Mouse (Mus musculus) induced T-regulatory cell, adult 2 months (primary cell): ENCODE results near the gene Asb5.
A peak's percentile ranks its signal among the peaks of the same experiment; 100 is the strongest.
"Not testable (repeated sequence)": the region's sequence is repeated elsewhere in the genome, so short reads cannot be mapped to it uniquely, and the experiment has no call there.

Experiments
- DNase-seq: peaks from one replicate; pipeline ENCODE4 v3.0.0-alpha.2; 2012; ENCODE audit warnings: low read depth

The Asb5 gene

DNA sequence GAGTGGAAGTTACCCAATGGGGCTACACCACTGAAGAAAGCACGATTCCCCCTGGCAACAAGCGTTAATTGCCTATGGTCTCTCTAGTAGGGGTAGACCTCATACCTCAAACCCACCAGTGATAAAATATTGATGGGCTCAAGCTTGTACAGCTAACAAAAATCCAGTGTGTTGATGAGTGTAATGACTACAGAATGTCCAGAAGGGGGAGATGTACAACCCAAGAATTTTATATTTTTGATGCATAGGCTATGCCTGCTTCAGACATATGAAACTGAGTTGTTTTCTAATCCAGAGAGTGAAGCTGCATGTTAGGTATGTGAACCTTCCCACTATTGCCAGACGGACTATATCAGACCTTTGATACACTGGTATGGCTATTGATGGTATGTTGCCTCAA is 7.9 kb downstream of the Asb5 start:
- DNase-seq: peak; percentile 23

- no peak for DNase-seq
These were observed 12.0 kb downstream of the Asb5 start for GRCm38 (mm10) chr8:54541331-54541730.

- DNase-seq: no peak
These were observed 19.0 kb downstream of the Asb5 start for GRCm38 (mm10) chr8:54548383-54548782.

DNA sequence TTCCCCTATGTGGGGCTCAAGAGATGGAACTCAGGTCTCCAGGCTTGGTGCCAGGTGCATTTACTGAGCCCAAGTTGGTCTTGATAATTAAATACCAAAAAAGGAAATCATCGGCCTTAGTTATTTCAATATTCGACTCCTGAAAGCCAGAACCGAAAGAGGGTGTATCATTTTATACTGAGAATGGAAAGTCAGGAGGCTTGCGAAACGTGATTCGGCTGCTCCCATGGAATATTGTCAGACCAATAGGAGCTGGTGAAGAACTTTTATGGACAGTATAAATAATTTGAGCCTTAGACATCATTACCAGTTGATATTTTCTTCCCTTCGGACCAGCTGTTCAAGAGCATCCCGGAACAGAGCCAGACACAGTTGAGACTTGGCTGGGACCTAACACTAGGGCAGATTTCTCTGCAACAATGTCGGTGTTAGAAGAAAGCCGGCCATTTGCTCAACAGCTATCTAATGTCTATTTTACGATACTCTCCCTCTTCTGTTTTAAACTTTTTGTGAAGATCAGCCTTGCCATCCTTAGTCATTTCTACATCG is 20.7 kb downstream of the Asb5 start:
- DNase-seq: no peak

- DNase-seq: no peak
These were observed 25.5 kb downstream of the Asb5 start for GRCm38 (mm10) chr8:54554921-54555320.

DNA sequence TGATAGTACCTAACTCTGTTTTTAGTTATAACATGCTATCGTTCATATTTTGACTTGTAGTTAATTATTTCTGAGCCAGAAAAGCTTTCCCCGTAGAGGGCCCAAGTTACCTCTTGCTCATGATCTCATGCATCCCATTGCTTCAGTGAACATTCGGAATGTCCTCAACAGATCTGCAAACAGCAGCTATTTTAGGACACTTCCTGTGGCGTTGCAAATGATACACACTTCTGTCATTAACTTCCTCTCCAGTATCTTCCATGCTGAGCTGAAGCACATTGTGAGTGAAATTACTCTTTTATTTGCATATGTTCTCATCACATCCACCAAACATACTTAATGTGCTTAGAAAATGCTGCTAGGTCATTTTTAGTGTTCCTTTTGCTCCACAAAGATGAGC is 32.8 kb downstream of the Asb5 start:
- DNase-seq: no peak

DNA sequence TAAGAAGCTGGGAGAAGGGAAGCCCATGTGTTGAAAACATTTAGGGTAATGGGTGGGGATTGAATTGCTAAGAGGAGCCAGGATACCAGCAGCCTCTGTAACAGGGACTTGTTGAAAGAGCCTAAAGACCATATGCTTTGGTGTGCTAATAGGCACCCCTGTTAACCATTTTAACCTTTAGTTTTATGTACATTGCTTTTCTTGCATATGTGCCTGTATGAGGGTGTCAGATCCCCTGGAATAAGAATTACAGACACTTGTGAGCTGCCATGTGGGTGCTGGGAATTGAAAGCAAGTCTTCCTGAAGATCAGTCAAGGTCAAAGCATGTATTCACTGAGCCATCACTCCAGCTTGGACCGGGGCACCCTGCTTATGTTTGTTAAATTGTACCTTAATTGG is 35.8 kb downstream of the Asb5 start:
- DNase-seq: no peak

- no peak for DNase-seq
These were observed 36.4 kb downstream of the Asb5 start for GRCm38 (mm10) chr8:54565603-54566260.

GRCm38 (mm10) chr8:54567168-54567567 is 37.8 kb downstream of the Asb5 start:
- DNase-seq: no peak

DNA sequence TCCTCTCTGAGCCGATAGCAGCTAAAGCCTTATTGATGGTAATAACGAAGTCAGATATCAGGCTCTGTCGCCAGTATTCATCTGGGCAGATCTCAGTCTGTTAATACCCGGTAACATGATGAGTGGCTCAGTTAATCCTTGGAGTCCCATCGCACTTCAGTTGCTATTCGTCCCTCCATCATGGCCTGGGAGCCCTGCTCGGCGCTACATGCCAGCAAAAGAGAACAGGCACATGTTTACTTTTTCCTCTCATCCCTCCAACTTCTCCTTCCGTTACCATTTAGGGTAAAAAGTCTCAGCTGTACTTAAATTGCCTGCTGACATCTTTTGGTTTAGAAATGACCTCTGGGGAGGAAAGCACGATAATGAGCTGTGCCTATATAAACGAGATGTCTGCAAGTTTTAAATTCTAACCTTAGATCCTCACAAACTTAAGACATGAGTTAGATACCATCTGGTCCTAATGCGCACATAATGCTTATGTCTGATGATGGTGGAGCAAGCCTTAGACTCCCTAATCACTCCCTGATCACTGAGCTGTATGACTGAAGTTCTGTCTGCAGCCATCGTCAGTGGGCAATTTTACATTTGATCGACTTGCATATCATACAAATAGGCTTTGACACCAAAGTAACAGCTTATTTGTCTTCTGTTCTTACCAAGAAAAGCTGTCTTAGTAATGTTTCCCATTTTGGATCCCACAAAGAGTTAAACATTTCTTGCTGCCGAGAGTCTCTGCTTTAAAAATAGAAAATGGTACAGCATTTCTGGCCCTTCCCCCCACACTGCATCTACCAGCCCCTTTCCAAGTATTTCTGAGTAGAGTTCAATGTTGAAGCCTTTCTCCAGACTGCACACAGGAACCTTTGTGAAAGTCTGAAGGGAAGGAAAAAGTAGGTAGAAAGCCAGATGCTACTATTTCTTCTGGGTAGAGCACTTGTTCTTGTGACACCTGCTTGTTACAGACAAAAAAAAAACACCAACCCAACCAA is 41.5 kb downstream of the Asb5 start:
- no peak for DNase-seq

DNA sequence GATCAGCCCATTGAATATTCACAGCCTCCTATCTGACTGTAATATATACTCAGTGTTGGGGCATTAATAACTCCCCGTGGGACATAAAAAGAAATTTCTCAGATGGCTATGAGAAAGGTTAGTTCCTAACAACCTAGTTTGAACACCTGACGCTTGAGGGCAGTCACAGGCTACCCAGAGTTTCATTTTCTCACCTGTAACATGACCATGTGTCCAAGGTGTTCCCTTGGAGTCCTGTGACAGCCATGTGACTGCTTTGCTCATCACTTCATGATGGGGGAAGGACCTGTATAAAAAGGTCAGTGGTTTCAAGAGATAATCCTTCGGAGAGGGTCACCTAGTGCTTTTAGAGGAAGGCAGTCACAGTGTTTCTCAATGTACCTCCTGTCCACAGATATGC is 52.1 kb downstream of the Asb5 start:
- no peak for DNase-seq

DNA sequence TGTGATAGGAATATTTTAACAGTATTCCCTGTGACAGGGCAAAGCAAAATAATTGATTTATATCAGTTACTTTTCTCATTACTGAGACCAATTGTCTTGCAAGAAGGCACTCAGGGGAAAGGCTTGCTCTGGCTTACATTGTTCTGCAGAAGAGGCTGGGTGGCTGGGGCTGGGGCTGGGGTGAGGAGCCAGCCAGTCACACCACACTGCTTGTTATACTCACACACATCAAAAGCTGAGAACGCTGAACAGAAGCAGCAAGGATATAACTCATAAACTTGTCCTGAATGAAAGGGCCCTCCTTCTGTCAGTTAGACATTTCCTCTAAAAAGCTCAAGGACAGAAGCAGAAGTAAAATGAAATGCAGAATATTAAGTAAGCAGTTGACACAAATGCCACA is 53.5 kb downstream of the Asb5 start:
- DNase-seq: no peak

- DNase-seq: no peak
These were observed 65.3 kb downstream of the Asb5 start for GRCm38 (mm10) chr8:54594634-54595033.

DNA sequence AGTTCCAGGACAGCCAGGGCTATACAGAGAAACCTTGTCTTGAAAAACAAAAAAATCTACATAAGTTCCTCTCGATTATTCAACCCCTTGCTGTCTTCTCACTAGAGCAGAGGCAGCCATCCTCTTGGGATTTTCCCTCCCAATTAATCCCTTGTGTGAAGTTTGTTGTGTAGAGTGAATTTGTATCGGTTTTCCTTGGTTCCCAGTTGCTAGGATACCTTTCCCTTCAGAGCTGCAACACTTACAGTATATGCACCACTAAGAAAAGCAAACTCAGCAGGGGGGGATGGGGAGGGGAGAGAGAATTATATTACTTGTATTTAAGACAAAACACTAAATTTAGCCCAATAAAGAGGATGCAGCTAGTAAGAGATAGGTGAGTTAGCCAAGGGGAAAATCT is 66.7 kb downstream of the Asb5 start:
- DNase-seq: no peak

DNA sequence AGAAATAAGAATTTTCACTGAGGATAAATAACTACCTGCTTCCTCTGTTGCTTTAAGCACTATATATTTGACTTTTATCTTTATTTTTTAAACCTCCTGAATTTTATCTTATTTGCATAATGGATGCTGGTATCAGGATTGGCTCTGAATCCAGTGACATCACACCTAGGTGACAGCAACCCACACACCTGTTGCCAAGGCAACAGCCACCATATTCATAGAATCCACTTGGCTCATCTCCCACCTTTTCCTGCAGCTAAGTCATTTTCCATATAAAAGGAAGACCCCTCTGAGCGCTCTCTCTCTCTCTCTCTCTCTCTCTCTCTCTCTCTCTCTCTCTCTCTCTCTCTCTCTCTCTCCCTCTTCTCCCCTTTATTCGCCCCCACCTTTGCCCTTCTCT is 67.6 kb downstream of the Asb5 start:
- no peak for DNase-seq

GRCm38 (mm10) chr8:54597386-54597785 is 68.0 kb downstream of the Asb5 start:
- DNase-seq: no peak

GRCm38 (mm10) chr8:54600671-54601251 is 71.4 kb downstream of the Asb5 start, which contains the start of gene Spata4:
TSS of gene Spata4 (plus strand) at chr8:54600781.
- no peak for DNase-seq

DNA sequence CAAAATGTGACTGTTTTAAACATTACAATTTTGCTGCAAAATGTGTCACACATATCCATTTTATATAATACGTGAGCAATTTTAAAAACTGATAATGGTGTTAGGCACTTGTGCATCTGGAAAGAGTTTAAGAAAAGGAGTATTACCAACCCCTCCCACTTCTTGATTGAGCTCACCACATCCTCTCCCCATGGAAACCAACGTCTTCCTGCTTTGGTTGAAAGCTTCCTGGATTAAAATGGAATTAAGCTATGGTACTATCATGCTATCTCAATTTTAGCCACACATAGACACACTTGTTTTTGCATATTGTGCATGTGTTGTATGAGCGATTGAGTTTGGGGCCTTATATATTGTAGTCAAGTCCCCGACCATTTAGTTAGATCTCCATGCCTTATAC is 74.1 kb downstream of the Asb5 start:
- no peak for DNase-seq

DNA sequence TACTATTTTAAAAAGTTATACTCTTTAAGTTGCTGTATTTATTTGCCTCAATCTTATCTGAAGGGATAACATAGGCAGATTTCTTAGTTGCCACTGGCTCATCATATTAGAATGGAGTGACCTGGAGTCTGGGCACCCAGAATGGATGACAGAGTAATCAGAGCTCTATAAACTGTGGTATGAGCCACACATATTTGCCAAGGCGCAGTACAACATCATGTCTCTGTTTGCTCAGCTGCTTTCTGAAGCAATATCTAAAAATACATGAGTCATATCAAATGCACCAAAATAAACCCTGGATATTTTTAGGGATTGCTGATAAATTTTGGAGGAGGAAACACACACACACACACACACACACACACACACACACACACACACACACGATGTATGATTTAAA is 80.0 kb downstream of the Asb5 start:
- DNase-seq: no peak

- no peak for DNase-seq
These were observed 80.9 kb downstream of the Asb5 start for GRCm38 (mm10) chr8:54610238-54610637.

- not testable (repeated sequence) for DNase-seq
These were observed 87.3 kb downstream of the Asb5 start for GRCm38 (mm10) chr8:54616710-54617109.
